Mouse (Mus musculus): ENCODE data around the gene Atg2b. TPM values are rescaled to one million over a fixed set of nuclear protein-coding genes. Genes with fewer than 3 reads are reported as not detected.
A peak's percentile ranks its signal among the peaks of the same experiment; 100 is the strongest.

Atg2b gene
- polyA plus RNA-seq, 1 experiment, result 20.0 TPM

GRCm38 (mm10) chr12:105625798-105626197 lies 59.2 kb downstream of the Atg2b start:
- H3K4me2 ChIP-seq (ENCODE audit: low read depth), result no peak overlapping the region
- peaks cover 28% of the 10 kb centered on the region for H3K36me3 ChIP-seq (ENCODE audit: control insufficient read depth, insufficient read depth)
- no peaks in the 10 kb centered on the region for H3K79me2 ChIP-seq (ENCODE audit: control insufficient read depth, insufficient read depth)
- TF ChIP-seq CEBPB (IDR thresholded peaks at IDR 0.05; ENCODE audit: insufficient read depth, poor library complexity, severe bottlenecking), result no peak
- H3K27me3 ChIP-seq (ENCODE audit: control insufficient read depth, insufficient read depth, insufficient read length), result no peaks in the 10 kb centered on the region
- H3K4me3 ChIP-seq, result no peak overlapping the region
- no peak overlapping the region for H3ac ChIP-seq (ENCODE audit: control insufficient read depth, insufficient read length)

GRCm38 (mm10) chr12:105622981-105623539 lies 62.0 kb downstream of the Atg2b start:
- H3K79me2 ChIP-seq (ENCODE audit: control insufficient read depth, insufficient read depth), result no peaks in the 10 kb centered on the region
- H3K4me3 ChIP-seq, result no peak overlapping the region
- no peak overlapping the region for H3K4me2 ChIP-seq (ENCODE audit: low read depth)
- H3K27me3 ChIP-seq (ENCODE audit: control insufficient read depth, insufficient read depth, insufficient read length), result no peaks in the 10 kb centered on the region
- no peak overlapping the region for H3ac ChIP-seq (ENCODE audit: control insufficient read depth, insufficient read length)
- TF ChIP-seq REST (IDR thresholded peaks at IDR 0.05; ENCODE audit: insufficient read depth, insufficient read length), result no peak
- TF ChIP-seq MYOG (IDR thresholded peaks at IDR 0.05; ENCODE audit: control insufficient read depth in 1 of 3, insufficient read depth in 1 of 3, insufficient read length in 2 of 3, low read depth in 2 of 3), result no peak
- no peak for TF ChIP-seq SRF (IDR thresholded peaks at IDR 0.05; ENCODE audit: control insufficient read depth, insufficient read length, low read depth)
- TF ChIP-seq CEBPB (IDR thresholded peaks at IDR 0.05; ENCODE audit: insufficient read depth, poor library complexity, severe bottlenecking), result no peak
- TF ChIP-seq POLR2A (IDR thresholded peaks at IDR 0.05; ENCODE audit: insufficient read length, low read depth), result no peak
- TF ChIP-seq MAX (IDR thresholded peaks at IDR 0.05; ENCODE audit: low read depth), result no peak
- H3K36me3 ChIP-seq (ENCODE audit: control insufficient read depth, insufficient read depth), result peaks cover 33% of the 10 kb centered on the region

GRCm38 (mm10) chr12:105622048-105622447 lies 63.0 kb downstream of the Atg2b start:
- TF ChIP-seq MAX (IDR thresholded peaks at IDR 0.05; ENCODE audit: low read depth) (no peak), CEBPB (IDR thresholded peaks at IDR 0.05; ENCODE audit: insufficient read depth, poor library complexity, severe bottlenecking) (no peak), USF1 (IDR thresholded peaks at IDR 0.05; ENCODE audit: low read depth) (no peak), TCF3 (IDR thresholded peaks at IDR 0.05; ENCODE audit: insufficient read length, low read depth) (no peak), MYOD1 (IDR thresholded peaks at IDR 0.05; ENCODE audit: control insufficient read depth in 1 of 3, insufficient read length in 2 of 3, low read depth in 2 of 3) (no peak), SRF (IDR thresholded peaks at IDR 0.05; ENCODE audit: control insufficient read depth, insufficient read length, low read depth) (no peak), POLR2AphosphoS2 (IDR thresholded peaks at IDR 0.05; ENCODE audit: insufficient read length, low read depth) (no peak), POLR2A (IDR thresholded peaks at IDR 0.05; ENCODE audit: insufficient read length, low read depth) (no peak), E2F4 (IDR thresholded peaks at IDR 0.05; ENCODE audit: insufficient read depth) (no peak), MYOG (IDR thresholded peaks at IDR 0.05; ENCODE audit: control insufficient read depth in 1 of 3, insufficient read depth in 1 of 3, insufficient read length in 2 of 3, low read depth in 2 of 3) (no peak), TCF12 (IDR thresholded peaks at IDR 0.05; ENCODE audit: insufficient read depth, poor library complexity, severe bottlenecking) (no peak), REST (IDR thresholded peaks at IDR 0.05; ENCODE audit: insufficient read depth, insufficient read length) (no peak)
- Histone ChIP-seq H3K27me3 (ENCODE audit: control insufficient read depth, insufficient read depth, insufficient read length) (no peaks in the 10 kb centered on the region), H3K4me2 (ENCODE audit: low read depth) (no peak overlapping the region), H3K36me3 (ENCODE audit: control insufficient read depth, insufficient read depth) (peaks cover 28% of the 10 kb centered on the region), H3ac (ENCODE audit: control insufficient read depth, insufficient read length) (no peak overlapping the region), H3K79me2 (ENCODE audit: control insufficient read depth, insufficient read depth) (no peaks in the 10 kb centered on the region), H3K4me3 (no peak overlapping the region)

- Histone ChIP-seq H3K36me3 (ENCODE audit: control insufficient read depth, insufficient read depth) (peaks cover 3% of the 10 kb centered on the region), H3K27me3 (ENCODE audit: control insufficient read depth, insufficient read depth, insufficient read length) (no peaks in the 10 kb centered on the region), H3ac (ENCODE audit: control insufficient read depth, insufficient read length) (no peak overlapping the region), H3K4me2 (ENCODE audit: low read depth) (no peak overlapping the region), H3K79me2 (ENCODE audit: control insufficient read depth, insufficient read depth) (no peaks in the 10 kb centered on the region), H3K4me3 (no peak overlapping the region)
- TF ChIP-seq MYOD1 (IDR thresholded peaks at IDR 0.05; ENCODE audit: control insufficient read depth in 1 of 3, insufficient read length in 2 of 3, low read depth in 2 of 3) (no peak), USF1 (IDR thresholded peaks at IDR 0.05; ENCODE audit: low read depth) (no peak), MAX (IDR thresholded peaks at IDR 0.05; ENCODE audit: low read depth) (no peak), REST (IDR thresholded peaks at IDR 0.05; ENCODE audit: insufficient read depth, insufficient read length) (no peak), POLR2AphosphoS2 (IDR thresholded peaks at IDR 0.05; ENCODE audit: insufficient read length, low read depth) (no peak), TCF12 (IDR thresholded peaks at IDR 0.05; ENCODE audit: insufficient read depth, poor library complexity, severe bottlenecking) (no peak), SRF (IDR thresholded peaks at IDR 0.05; ENCODE audit: control insufficient read depth, insufficient read length, low read depth) (no peak), MYOG (IDR thresholded peaks at IDR 0.05; ENCODE audit: control insufficient read depth in 1 of 3, insufficient read depth in 1 of 3, insufficient read length in 2 of 3, low read depth in 2 of 3) (no peak), E2F4 (IDR thresholded peaks at IDR 0.05; ENCODE audit: insufficient read depth) (no peak), CEBPB (IDR thresholded peaks at IDR 0.05; ENCODE audit: insufficient read depth, poor library complexity, severe bottlenecking) (no peak), TCF3 (IDR thresholded peaks at IDR 0.05; ENCODE audit: insufficient read length, low read depth) (no peak), POLR2A (IDR thresholded peaks at IDR 0.05; ENCODE audit: insufficient read length, low read depth) (no peak)
These were observed 71.5 kb downstream of the Atg2b start for GRCm38 (mm10) chr12:105613559-105613958.

- no peak overlapping the region for H3K4me2 ChIP-seq (ENCODE audit: low read depth)
These were observed 73.3 kb downstream of the Atg2b start for GRCm38 (mm10) chr12:105611748-105612147.

More at GRCm38 (mm10) chr12:105611748-105612147, 73.3 kb downstream of the Atg2b start:
- Histone ChIP-seq H3K79me2 (ENCODE audit: control insufficient read depth, insufficient read depth) (no peaks in the 10 kb centered on the region), H3K4me3 (no peak overlapping the region), H3ac (ENCODE audit: control insufficient read depth, insufficient read length) (no peak overlapping the region), H3K27me3 (ENCODE audit: control insufficient read depth, insufficient read depth, insufficient read length) (no peaks in the 10 kb centered on the region), H3K36me3 (ENCODE audit: control insufficient read depth, insufficient read depth) (no peaks in the 10 kb centered on the region)
- no peak for TF ChIP-seq E2F4 (IDR thresholded peaks at IDR 0.05; ENCODE audit: insufficient read depth)
- TF ChIP-seq REST (IDR thresholded peaks at IDR 0.05; ENCODE audit: insufficient read depth, insufficient read length), result no peak
- peak; percentile 5 for TF ChIP-seq POLR2AphosphoS2 (IDR thresholded peaks at IDR 0.05; ENCODE audit: insufficient read length, low read depth)
